Mouse (Mus musculus) fibroblast of lung, adult 2 months (primary cell): ENCODE measurements at regions not wholly inside any gene's neighbourhood (a gene's known extent, or its start where the extent isn't known, plus 50 kb on each side); places are given as distances from the start of the nearest gene placed in this dataset.

ENCODE experiments used
- DNase-seq: peaks from one replicate; pipeline ENCODE4 v3.0.0-alpha.2; 2011; ENCODE audit warnings: low read depth

DNA sequence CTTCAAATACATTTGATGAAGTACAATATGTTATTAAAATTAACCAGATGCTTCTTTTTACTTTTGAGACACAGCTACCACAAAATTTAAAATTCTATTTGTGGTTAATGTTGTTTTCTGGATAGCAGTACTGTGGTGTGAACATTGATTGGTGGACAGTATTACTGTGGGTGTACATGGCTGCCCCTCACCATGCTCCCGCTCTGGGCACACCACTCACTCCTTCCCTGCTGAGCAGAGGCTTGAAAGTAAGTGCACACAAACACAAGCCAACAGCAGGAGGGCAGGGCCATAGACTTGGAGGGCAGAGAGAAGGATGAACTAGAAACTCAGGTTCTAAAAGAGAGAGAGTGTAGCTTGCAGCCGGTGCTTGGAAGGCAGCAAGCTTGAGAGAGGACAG, 182.1 kb downstream of the Ifng start:
- no peak for DNase-seq

DNA sequence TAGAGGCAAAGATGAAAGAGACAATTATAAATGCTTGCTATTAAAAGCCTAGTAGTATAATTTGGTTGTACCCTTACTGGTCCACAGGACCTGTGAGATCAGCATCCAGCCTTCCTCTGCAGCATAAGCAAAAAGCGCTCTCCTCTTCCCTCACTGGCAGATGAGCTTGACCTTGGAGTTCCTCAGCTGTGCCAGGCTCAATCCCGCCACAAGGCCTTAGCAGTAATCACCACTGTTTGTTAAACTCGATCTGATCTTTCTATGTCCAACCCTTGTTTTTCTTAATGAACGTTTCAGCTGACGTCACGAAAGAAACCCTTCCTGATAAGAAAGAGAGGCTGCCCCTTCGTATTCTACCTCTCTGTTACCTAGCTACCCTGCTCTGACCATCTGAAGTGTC, 183.5 kb downstream of the Ifng start:
- DNase-seq: no peak

DNA sequence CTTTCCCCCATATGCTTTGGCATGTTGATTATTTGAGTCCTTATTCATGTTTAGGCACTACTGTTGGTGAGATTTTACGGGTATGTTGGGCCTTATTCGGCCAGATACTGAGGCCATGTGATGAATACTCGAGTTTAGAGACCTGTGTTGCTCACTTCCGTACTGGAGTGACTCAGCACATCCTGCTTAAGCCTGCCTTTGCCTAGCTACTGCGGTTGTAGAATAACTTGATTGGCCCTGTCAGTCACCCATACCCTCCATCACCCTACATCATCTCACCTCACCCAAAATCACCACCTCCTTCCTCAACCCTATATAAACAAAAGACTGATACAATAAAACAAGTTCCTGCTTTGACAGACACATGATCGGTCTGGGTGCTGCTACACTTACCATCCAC, 187.2 kb downstream of the Ifng start:
- no peak for DNase-seq

DNA sequence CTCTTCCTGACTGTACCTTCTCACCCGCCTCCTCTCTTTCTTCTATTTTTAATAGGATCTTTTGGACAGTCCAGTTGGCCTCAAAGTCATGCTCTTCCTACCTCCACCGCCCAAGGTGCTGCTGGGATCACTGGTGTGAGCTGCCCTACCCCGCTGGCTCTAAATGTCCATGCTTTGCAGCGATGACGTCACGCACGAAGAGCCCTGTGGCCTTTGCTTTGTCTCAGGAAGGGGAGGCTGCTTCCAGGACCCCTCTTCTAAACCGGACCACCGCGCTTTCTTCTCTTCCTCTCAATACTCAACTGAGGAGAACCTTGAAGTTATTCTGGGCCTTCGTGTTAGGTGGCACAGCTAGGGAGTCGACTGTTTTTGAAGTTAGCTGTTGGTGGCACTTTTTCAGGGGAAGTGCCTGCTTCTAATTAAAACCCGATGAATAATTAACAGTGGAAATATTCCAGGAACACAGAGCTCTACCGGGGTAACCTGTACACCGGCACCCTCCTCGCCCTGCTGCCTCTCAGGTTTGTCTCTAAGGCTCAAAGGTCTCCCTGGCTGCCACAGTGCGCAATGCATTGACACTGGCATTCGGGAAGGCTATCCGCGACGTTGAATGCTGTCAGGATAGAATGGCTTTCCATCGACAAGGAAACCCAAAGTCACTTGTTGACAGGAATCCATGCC, 188.7 kb downstream of the Ifng start:
- no peak for DNase-seq

DNA sequence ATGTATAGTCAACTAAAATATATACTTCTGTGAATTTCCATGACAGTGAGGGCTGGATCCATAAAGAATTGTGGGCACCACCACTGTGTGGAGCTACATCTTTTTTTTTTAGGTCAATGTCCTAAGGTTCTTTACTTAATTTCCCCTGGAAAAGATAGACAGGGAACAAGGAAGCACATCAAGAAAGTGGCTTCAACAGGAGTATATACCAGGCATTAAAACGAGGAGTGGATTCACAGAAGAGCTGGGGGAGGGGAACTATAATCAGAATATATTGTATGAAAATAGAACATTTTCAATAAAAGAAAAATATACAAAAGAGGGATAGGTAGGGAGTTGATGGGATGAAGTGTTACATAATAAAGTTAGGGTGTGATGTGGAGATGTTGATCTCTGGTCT, 190.9 kb downstream of the Ifng start:
- no peak for DNase-seq

DNA sequence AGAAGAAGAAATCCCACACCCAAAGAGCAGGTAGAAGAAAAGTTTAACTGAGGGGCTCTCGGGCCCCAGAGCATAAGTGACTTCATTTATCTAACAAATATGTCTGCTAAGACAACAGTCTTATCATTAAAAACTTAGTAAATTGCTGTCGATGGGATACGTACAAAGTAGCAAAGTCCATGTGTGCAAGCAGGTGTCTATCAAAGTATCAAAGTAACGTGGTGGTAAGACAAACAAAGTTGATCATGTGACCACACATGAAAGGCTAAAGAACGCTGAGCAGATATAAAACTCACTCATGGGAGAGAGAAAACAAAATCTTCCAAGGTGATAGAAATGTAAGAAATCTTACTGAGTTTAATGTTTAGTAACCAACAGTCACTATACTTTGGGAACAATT, 191.3 kb downstream of the Ifng start:
- no peak for DNase-seq

DNA sequence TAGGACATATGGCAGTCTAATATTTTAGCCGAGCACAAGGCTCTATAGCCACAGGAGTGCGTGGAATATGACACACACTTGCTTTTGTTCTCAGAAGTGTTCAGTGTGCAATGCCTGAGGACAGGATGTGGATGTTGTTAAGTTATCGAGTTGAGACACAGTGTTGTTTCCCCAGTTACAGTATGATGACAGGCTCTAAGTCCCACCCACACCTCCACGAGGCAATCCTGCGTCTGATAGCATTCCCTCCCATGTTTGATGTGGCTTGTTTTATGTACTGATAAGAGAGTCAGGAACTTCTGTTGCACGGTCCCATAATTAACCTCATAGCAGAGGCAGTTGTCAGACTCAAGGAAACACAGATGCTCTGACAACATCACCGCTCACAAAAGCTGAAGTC, 192.6 kb downstream of the Ifng start:
- DNase-seq: no peak

DNA sequence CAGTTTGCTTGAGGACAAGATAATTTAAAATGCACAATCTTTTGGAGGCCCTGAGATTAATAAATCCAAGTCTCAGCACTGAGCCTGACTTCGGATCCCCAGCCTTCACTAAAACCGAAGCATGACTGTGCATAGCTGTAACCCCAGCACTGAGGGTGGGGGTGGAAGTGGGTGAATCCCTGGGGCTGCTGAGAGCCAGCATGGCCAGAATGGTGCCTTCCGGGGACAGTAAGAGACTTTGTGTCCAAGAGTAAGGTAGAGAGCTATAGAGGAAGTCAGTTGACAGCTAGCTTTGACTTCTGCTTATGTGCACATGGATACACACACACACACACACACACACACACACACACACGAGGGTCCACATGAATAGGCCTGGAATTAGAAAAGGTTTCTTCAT, 198.3 kb downstream of the Ifng start:
- no peak for DNase-seq

DNA sequence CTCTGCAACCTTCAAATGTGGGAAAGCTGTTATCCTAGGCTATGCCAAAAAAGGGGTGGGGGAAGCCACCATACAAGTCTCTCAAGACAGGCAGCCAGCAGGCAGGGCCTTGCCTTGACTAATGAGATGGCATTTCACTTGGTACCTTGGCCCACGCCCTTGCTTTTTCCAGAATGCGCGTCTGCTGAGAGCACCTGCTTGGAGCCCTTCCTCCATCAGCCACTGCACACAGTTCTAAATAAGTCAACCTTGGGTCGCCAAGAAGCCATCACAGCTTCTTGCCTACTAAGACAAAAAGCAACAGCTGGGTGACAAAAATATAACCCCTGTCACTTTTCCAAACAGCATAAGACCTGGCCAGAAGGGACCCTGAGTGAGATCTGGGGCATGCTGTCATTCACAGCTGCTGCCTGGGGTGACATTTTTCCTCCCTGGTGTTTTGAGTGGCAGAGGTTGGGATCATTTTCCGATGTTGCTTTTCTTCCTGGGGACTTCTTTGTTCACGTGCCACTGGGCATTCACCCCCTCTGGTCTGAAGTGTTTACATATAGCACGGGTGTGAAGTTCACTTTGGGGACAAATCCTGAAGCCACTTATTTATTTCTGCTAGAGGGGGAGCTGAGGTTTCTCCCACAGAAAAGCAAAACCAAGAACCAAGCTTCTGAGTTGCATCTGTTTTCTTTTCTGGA, 199.4 kb downstream of the Ifng start:
- no peak for DNase-seq

DNA sequence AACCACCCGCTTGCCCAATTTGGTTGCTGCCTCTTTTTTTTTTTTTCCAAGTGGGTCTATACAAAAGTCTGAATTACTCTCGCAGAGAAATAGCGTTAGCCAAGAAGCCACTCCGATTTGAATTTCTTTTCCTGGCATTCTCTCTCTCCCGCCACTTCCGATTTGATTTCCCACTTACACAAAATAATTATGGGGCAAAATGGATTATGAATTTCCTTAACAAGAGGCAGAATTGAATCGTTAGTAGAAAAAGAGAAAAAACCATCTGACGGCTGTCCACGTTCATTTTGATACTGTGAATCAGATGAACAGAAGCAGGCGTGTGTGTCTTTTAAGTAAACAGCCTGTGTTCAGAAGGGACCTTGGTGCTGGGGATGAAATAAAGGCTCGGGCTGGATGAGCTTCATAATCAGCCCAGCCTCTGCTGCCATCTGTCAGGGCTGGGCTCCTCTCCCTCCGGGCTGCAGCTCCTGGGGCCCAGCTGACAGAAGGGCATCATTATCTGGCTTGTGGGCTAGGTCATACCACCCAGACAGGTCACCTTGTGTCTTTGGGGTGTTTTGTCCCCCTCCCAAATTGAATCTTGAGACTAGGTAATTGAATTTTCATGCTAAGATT, 200.1 kb downstream of the Ifng start:
- no peak for DNase-seq

DNA sequence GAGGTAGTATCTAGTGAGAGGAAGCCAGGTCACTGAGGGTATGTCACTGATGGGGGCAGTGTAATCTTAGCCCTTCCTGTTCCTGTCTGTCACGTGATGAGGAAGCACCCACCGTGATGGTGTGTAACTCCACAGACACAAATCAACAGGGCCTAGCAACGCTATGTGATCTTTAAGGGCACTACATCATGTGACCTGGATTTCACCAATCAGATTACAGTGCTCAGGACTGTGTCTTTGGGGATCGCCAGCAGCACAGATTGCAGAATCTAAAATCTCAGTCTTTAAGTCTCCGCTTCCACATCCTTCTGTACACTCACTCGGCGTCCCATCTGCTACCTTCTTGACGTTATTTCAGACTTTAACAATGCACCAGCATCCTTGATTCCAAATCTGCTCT, 202.8 kb downstream of the Ifng start:
- no peak for DNase-seq

DNA sequence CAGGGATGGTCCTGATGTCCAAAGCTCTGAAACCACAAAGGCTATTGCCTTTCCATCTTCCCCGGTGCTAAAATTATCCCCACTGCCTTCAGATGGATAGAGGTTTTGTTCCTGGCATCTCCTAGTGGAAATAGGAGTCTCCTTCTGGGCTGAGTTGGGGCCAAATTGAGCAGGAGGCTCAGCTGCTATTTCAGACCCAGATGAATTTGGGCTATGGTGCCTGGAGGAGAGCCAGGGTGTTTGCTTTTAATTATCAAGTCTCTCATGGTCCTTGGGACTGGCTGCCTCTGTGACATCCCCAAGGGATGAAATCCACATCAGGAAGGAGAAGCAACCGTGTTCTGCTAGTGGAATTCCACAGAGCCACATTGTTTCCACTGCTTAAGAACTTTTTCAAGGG, 207.3 kb downstream of the Ifng start:
- DNase-seq: no peak

DNA sequence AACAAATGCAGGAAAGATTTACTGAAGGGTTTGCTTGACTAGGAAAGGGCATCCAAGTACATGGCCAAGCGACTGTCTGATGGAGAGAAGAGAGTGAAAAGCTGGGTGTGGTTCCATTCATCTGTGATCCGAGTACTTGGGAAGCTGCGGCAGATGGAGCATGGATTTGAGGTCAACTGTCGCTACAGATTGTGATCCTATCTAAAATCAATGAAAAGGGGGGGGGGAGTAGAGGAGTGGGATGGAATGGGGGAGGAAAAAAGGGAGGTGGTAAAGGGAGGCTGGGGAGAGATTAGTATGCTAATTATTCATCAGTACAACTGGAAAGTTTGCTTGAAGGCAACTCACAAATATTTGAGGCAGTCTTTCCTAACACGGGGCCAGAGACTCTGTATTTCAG, 213.4 kb downstream of the Dyrk2 start:
- no peak for DNase-seq

DNA sequence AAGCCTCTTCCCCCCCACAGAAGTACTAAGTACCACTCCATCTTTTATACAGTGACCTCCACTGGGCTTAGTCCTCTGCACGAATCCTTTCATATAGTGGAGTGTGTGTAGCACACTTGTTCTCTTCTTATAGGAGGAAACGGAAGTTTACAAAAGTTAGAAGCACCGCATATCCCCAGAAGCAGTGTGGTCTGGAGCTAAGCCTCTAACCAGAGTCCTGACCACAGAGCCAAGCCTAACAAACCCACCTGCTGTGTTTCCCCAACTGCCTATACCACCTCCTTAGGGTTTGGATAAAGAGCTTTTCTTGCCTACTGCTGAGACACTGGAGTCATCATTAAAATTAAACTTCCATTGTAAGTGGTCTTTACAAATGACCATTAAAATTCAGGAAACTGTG, 204.0 kb downstream of the Dyrk2 start:
- DNase-seq: no peak

DNA sequence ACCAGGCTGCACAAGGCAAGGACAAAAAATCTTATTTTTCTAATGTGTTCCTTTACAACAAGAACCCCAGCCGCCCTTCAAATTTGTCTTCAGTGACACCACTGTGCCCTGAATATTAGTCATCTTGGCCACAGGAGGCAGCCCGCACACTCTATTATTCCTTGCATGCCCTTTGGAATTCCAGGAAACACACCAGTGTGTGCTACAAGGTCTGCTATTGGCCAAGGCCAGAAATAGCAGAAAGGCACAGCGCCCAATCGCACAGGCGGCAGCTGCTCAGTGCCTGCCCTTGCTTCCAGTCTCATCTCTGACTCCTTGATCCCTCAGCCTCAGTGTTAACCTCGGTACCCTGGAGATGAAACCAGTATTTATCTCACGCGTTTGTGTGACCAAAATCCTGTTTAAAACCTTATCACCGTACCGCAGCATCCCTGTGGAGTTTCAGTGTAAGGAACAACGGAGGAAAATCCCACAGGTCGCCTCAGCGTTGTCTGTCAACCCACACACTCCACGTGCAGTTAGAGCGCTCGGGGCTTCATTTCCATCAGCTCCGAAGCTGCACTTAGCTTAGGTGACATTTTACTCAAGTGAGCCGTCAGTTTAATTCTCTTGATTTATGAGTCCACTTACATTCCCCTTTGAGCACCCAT, 194.1 kb downstream of the Dyrk2 start:
- DNase-seq: no peak

DNA sequence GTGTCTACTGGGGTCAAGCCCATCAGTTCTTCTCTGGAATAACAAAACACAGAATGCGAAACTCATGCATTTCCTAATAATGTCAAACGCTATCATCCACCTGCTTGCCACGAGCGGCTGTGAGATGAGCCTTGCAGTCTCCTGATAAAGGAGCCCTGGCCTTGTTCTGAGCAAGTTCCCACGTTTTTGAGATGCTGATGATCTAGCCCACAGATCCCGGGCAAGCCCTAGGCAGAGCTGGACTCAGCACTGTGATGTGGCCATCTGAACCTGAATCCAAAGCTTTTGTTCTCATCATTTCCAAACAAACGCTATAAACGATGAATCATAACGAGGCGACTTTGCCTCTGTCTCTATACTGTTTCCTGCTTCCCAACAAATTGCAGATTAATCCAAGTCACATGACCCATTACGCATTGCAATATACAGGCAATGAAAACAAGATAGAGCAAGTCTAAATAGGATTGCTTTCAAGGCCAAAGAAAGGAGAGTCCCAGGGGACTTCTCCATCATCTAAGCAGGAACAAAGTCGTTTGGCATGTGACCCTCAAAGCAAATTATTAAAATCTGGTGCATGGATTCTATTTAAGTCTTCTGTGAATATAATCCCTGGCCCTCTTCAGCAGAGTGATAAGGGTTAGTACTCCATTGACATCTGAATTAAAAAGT, 191.1 kb downstream of the Dyrk2 start:
- no peak for DNase-seq

DNA sequence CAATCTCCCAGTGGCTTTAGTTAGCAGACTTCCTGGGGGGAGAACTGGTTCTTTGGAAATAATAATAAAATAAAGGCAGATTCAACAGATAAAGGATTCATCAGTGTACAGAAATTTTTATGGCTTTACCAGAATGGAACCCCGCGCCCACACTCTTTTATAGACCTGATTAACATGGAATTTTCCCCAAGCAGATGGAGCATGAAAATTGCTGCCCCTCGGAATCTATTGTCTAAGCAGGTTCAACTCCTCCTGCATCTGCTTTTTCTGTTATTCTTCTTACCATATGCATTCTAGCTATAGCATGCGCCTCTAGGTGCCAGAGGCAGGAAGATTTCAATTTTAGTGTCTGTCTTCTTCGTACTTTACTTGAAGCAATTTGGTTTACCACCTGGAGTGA, 190.5 kb downstream of the Dyrk2 start:
- no peak for DNase-seq

DNA sequence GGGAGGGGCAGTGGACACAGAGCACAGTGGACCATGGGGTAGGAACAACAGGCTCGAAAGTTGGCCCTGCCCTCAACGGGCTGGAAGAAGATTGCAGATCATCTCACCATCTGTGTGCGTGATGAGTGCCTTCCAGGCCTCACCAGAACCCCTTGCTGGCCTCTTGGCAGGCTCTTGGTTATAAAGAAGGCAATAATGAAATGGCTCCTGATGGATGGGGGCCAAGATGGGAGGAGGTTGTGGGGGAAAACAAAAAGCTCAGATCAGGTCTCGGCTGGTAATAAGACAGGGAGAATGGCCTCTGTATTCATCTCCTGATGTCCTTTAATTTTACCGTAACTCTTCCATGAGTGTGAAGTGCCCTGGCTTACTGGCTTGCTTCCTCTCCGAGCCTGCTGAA, 189.1 kb downstream of the Dyrk2 start:
- no peak for DNase-seq

DNA sequence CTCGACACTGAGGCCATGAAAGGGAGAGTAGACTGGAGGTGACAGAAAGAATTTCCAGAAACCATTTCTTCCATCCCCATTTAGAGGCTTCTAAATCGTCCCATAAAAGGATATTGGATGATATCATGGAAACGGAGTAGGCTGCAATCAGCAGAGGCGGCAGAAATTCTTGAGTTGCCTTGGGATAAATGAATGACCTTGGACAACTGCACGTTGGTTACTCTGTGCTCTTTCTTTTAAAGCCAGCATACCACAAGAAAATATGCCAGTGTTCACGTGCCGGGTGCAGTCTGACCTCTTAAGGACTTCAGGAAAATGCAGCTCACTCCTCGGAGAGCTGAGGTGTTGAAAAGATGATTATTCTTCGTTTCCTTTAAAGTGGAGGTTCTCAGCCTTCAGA, 186.7 kb downstream of the Dyrk2 start:
- DNase-seq: no peak

DNA sequence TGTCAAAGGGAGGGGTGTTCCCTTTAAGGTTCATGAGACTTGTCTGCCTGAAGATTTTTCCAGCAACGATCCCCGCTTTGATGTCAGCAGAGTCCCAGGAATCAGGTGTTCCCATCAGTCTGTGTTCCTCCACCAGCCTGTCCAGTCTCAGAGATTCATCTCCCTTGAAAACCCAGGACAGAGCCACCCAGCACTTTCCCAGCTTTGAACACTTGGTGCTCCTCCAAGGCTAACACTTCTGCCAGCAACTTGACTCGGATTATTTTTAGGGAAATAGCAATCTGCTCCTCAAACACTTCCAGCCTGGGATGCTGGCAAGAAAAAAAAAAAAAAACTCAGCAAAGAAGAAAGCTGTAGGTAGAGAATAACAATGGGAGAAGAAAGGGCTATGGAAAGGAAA, 170.7 kb downstream of the Dyrk2 start:
- no peak for DNase-seq

DNA sequence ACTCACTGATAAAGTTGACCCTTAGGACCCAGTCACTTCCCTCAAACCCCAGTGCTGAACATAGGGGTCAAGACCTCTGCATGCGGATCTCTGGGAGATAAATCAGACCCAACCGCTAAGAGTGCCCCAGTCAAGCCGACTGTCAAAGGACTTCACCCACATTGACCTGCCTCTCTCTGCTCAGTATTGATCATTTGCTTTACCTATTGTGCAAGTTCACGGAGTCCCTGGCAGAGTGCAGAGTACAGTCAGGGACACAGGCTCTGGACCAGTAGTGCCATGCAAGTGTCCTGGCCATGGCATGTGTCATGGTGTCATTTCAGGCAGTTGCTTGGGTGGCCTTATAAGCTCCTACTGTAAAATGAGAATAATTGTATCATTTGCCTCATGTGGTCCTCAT, 169.9 kb downstream of the Dyrk2 start:
- DNase-seq: no peak

DNA sequence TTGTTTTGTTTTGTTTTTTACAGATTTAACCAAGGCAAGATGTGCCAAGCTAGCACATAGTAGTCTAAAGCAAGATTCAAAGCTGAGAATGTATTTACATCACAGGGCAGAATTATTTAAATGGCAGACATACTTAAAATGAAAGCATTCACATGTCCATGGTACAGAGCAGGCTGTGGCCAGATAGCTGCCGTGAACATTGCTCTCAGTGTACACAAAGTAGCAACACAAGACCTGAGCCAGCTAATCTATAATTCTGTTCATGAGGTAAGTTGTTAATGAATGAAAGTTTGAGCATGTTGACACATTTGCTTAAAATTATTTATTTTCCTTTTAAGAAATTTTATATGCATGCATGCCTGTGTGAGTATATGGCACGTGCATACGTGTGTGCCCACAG, 164.0 kb downstream of the Dyrk2 start:
- DNase-seq: no peak

DNA sequence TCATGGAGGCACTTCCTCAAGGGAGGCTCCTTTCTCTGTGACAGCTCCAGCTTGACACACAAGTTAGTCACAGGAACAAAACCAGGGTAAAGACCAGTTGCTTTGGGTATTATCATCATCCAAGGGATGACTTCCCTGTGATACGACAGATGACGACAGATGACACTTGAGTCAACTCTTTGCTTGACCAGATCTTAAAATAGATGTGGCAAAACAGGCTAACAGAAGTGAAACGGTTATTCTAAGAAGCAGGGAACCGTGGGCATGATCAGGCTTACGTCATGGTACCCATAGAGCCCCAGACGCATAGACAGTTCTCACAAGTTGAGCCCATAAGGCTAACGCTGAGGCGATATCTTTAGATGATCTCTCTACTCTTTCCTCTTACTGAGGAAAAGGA, 160.3 kb downstream of the Dyrk2 start:
- DNase-seq: no peak
